ENCODE assay signal across 27 mouse cellular contexts in genomic region chr13:95922626-95923025, GRCm38 (mm10). TPM values are rescaled to one million over a fixed set of nuclear protein-coding genes. Genes with fewer than 3 reads are reported as not detected.
DNase-seq lines count a peak whose midpoint lies in the region; ATAC-seq and TF ChIP-seq lines count a peak whose summit lies in the region.
"Had no signal": no experiment of that assay in that cellular context is flagged by ENCODE, and none has a peak within 500 bp of the region (broad histone marks: within the 10 kb centered on the region; RNA-seq: fewer than 3 reads in every experiment).

No protein-coding gene starts in this region.

- H3K4me1 ChIP-seq in liver, adult 2 months (ENCODE audit: control insufficient read depth, insufficient read depth, low read length): peaks cover 14% of the 10 kb centered on the region; the same call in 1 of the 2 replicates
- no peaks in the 10 kb centered on the region for H3K4me1 ChIP-seq in liver, embryonic 11.5 days (replicated peaks; ENCODE audit: control insufficient read depth, insufficient read depth, low read length)
- 0 out of 2 replicates have a peak, but pooled peaks cover 2% of the 10 kb centered on the region for H3K4me1 ChIP-seq in stomach, postnatal 0 days (replicated peaks; ENCODE audit: control insufficient read depth, insufficient read depth)
- H3K4me1 ChIP-seq: embryonic facial prominence, embryonic 13.5 days; forebrain, embryonic 10.5 days; heart, embryonic 13.5 days; hindbrain, embryonic 12.5 days; intestine, embryonic 15.5 days; limb, embryonic 15.5 days; midbrain, embryonic 13.5 days; neural tube, embryonic 15.5 days had no signal

- no peaks in the 10 kb centered on the region for H3K27me3 ChIP-seq in liver, adult 2 months (ENCODE audit: control insufficient read depth, insufficient read depth, low read length)
- no peaks in the 10 kb centered on the region for H3K27me3 ChIP-seq in liver, embryonic 11.5 days (replicated peaks; ENCODE audit: control insufficient read depth, insufficient read depth, low read length)
- no peaks in the 10 kb centered on the region for H3K27me3 ChIP-seq in stomach, postnatal 0 days (ENCODE audit: control insufficient read depth, insufficient read depth, low read length)
- H3K27me3 ChIP-seq: embryonic facial prominence, embryonic 13.5 days; heart, embryonic 13.5 days; hindbrain, embryonic 12.5 days; intestine, embryonic 15.5 days; limb, embryonic 15.5 days; midbrain, embryonic 13.5 days; neural tube, embryonic 15.5 days had no signal

- TF ChIP-seq EP300 in stomach, postnatal 0 days (optimal IDR thresholded peaks at IDR 0.05): no peak

- peak; percentile 68 for DNase-seq in liver, adult 2 months (ENCODE audit: extremely low read depth, low read depth, low spot score)
- DNase-seq in liver, embryonic 11.5 days (ENCODE audit: low spot score): no peak
- DNase-seq in 3T3-L1 (ENCODE audit: low read depth, low spot score): peak; percentile 51
- peak; percentile 51 for DNase-seq in adrenal gland, postnatal 10 days
- DNase-seq in stomach, postnatal 0 days (ENCODE audit: low spot score): peak; percentile 62
- DNase-seq in left cerebral cortex, postnatal 4 days: no peak
- DNase-seq: cerebellum, adult 18-20 months; cerebellum, postnatal 10 days; gastrocnemius, adult 2 months; heart, postnatal 14 days; kidney, adult 2 months; layer of hippocampus, postnatal 36 days; right cerebral cortex, adult 18-20 months; right cerebral cortex, postnatal 4 days had no signal

- no peak overlapping the region for H3K4me3 ChIP-seq in liver, adult 2 months (ENCODE audit: insufficient read depth, low read depth, low read length)
- no peak overlapping the region for H3K4me3 ChIP-seq in liver, embryonic 11.5 days (ENCODE audit: low read depth, low read length)
- no peak overlapping the region for H3K4me3 ChIP-seq in stomach, postnatal 0 days (ENCODE audit: low read depth, low read length)
- H3K4me3 ChIP-seq: embryonic facial prominence, embryonic 13.5 days; forebrain, embryonic 10.5 days; gastrocnemius, adult 2 months; heart, embryonic 13.5 days; hindbrain, embryonic 12.5 days; intestine, embryonic 15.5 days; limb, embryonic 10.5 days; limb, embryonic 15.5 days; midbrain, embryonic 13.5 days; neural tube, embryonic 15.5 days had no signal

- H3K27ac ChIP-seq in liver, adult 2 months (replicated peaks; ENCODE audit: insufficient read depth, low read depth, low read length): no peak overlapping the region
- no peak overlapping the region for H3K27ac ChIP-seq in liver, embryonic 11.5 days (ENCODE audit: low read depth, low read length)
- no peak overlapping the region for H3K27ac ChIP-seq in stomach, postnatal 0 days (replicated peaks)
- H3K27ac ChIP-seq: embryonic facial prominence, embryonic 13.5 days; forebrain, embryonic 10.5 days; gastrocnemius, adult 2 months; heart, embryonic 13.5 days; hindbrain, embryonic 12.5 days; hindbrain, postnatal 0 days; intestine, embryonic 15.5 days; limb, embryonic 10.5 days; limb, embryonic 15.5 days; macrophage; midbrain, embryonic 13.5 days; neural tube, embryonic 15.5 days had no signal

- WGBS in liver, adult 2 months: 39% methylated on average over 4 of the region's 4 CpGs
- WGBS in liver, embryonic 11.5 days: 90% methylated on average over 4 of the region's 4 CpGs
- 63% methylated on average over 4 of the region's 4 CpGs for WGBS in stomach, postnatal 0 days

- no peak for TF ChIP-seq CTCF in liver, adult 2 months (IDR thresholded peaks at IDR 0.05; ENCODE audit: low read depth, low read length)
- no peak for TF ChIP-seq CTCF in stomach, postnatal 0 days (IDR thresholded peaks at IDR 0.05; ENCODE audit: low read depth)

- no peaks in the 10 kb centered on the region for H3K36me3 ChIP-seq in liver, adult 2 months (ENCODE audit: control insufficient read depth, insufficient read depth, low read length)
- no peaks in the 10 kb centered on the region for H3K36me3 ChIP-seq in liver, embryonic 11.5 days (ENCODE audit: control insufficient read depth, insufficient read depth, low read length)
- H3K36me3 ChIP-seq in stomach, postnatal 0 days (ENCODE audit: control insufficient read depth, insufficient read depth, low read length): no peaks in the 10 kb centered on the region
- H3K36me3 ChIP-seq: embryonic facial prominence, embryonic 13.5 days; forebrain, embryonic 10.5 days; G1E; heart, embryonic 13.5 days; hindbrain, embryonic 12.5 days; intestine, embryonic 15.5 days; limb, embryonic 10.5 days; limb, embryonic 15.5 days; midbrain, embryonic 13.5 days; neural tube, embryonic 15.5 days had no signal

- no peak overlapping the region for H3K4me2 ChIP-seq in liver, embryonic 11.5 days
- H3K4me2 ChIP-seq in stomach, postnatal 0 days (replicated peaks; ENCODE audit: low read depth): no peak overlapping the region
- H3K4me2 ChIP-seq: embryonic facial prominence, embryonic 13.5 days; heart, embryonic 13.5 days; hindbrain, embryonic 12.5 days; intestine, embryonic 15.5 days; limb, embryonic 15.5 days; midbrain, embryonic 13.5 days; neural tube, embryonic 15.5 days had no signal

- intact Hi-C loops in left cerebral cortex, postnatal 4 days (cut with DNase I): no loop called here

- no peaks in the 10 kb centered on the region for H3K79me2 ChIP-seq in liver, adult 2 months (ENCODE audit: control insufficient read depth, insufficient read depth, low read length)

- ATAC-seq in liver, embryonic 11.5 days (replicated peaks; ENCODE audit: low FRiP score): no peak
- peak; percentile 63 for ATAC-seq in stomach, postnatal 0 days (ENCODE audit: low FRiP score, low TSS enrichment)
- ATAC-seq: forebrain, embryonic 16.5 days; hindbrain, postnatal 0 days; intestine, embryonic 15.5 days; midbrain, embryonic 13.5 days had no signal

- no peak overlapping the region for H3K9ac ChIP-seq in liver, adult 2 months (ENCODE audit: low read depth, low read length)
- H3K9ac ChIP-seq in liver, embryonic 11.5 days (ENCODE audit: low read depth, low read length): no peak overlapping the region
- H3K9ac ChIP-seq in stomach, postnatal 0 days (ENCODE audit: low read length): no peak overlapping the region
- H3K9ac ChIP-seq: embryonic facial prominence, embryonic 13.5 days; heart, embryonic 13.5 days; hindbrain, embryonic 12.5 days; intestine, embryonic 15.5 days; limb, embryonic 15.5 days; midbrain, embryonic 13.5 days; neural tube, embryonic 15.5 days had no signal

- no peaks in the 10 kb centered on the region for H3K9me3 ChIP-seq in liver, embryonic 11.5 days (ENCODE audit: control insufficient read depth, low read length)
- no peaks in the 10 kb centered on the region for H3K9me3 ChIP-seq in stomach, postnatal 0 days (ENCODE audit: control insufficient read depth, low read length)
- H3K9me3 ChIP-seq: intestine, embryonic 15.5 days; limb, embryonic 15.5 days had no signal

- TF ChIP-seq POLR2A in liver, adult 2 months (IDR thresholded peaks at IDR 0.05; ENCODE audit: extremely low read depth, insufficient read depth, low read length): no peak

RNA-seq across cellular contexts. Expression of gene Iqgap2, which starts 30.9 kb away (rescaled TPM):
- 156 and 189 TPM in 2 replicates for total RNA-seq in liver, adult 2 months (2014; rRNA removed)
- polyA plus RNA-seq in liver, adult 2 months (2012; rRNA removed): 21.4 and 31.5 TPM in 2 replicates
- polyA plus RNA-seq in liver, embryonic 11.5 days (2014; fragmentation: Nextera tagmentation; extraction: Ambion mirVana): 17.1 and 17.7 TPM in 2 replicates
- 10 to 100 TPM; 63.8 to 81.7 TPM for total RNA-seq in adrenal gland, postnatal 10 days (2021)
- polyA plus RNA-seq in stomach, postnatal 0 days (2015; fragmentation: Nextera tagmentation; extraction: Ambion mirVana): 15.3 and 16.5 TPM in 2 replicates
- 1 to 10 TPM; 6.6 to 7.1 TPM for total RNA-seq in left cerebral cortex, postnatal 4 days (2021)

Comparison
In these comparisons a context has a peak if more than half of its experiments do, and no peak if none do; other contexts are left out.
1. DNase-seq: peak in liver, adult 2 months (single experiment), 3T3-L1 (single experiment), adrenal gland, postnatal 10 days (single experiment) and stomach, postnatal 0 days (single experiment); none in liver, embryonic 11.5 days (single experiment) and left cerebral cortex, postnatal 4 days (single experiment).
2. RNA of gene Iqgap2, which starts 30.9 kb away (total RNA-seq): 156 to 189 TPM in liver, adult 2 months and 63.8 to 81.7 TPM in adrenal gland, postnatal 10 days; 6.6 to 7.1 TPM in left cerebral cortex, postnatal 4 days; every median in the first group is over 4 times any median in the second.